Mouse (Mus musculus): ENCODE measurements at regions not wholly inside any gene's neighbourhood (a gene's known extent, or its start where the extent isn't known, plus 50 kb on each side); places are given as distances from the start of the nearest gene placed in this dataset.
"Not testable (repeated sequence)": the region's sequence is repeated elsewhere in the genome, so short reads cannot be mapped to it uniquely, and the experiment has no call there.

DNA sequence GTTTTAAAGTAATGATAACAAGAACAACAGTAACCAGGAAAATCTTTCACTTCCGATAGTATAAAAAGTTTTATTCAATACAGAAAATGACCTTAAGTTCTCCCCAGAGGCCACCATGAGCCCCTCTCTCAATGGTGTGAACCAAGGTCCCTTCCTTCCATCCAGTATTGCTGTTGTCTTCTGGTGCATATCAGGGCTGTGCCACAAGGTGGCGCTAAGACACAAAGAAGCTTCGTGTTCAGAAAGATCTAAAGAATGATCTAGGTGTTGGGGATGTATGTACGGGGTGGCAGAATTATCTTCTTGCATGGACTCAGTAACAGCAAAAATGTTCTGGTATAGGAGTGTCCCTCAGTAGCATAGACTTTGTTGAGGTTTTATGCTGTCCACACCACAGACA, 66.6 kb downstream of the Gm15023 start:
- not testable (repeated sequence) for TF ChIP-seq CTCF (IDR thresholded peaks at IDR 0.05; ENCODE audit: low read depth, low read length); POLR2A (IDR thresholded peaks at IDR 0.05; ENCODE audit: extremely low read depth, insufficient read depth, low read length)
